Mouse (Mus musculus) cerebellum, adult 2 months (tissue): ENCODE data around the gene Lrrc59.

ENCODE experiments used
- CTCF ChIP-seq: fragments of 200-500 bp; IDR thresholded peaks from 2 replicates; pipeline ENCODE4 v1.5.1; 2011; ENCODE audit warnings: low read depth, mild to moderate bottlenecking, control low read depth, low read length, moderate library complexity, borderline replicate concordance; ENCODE audit not compliant: insufficient read depth
- POLR2A ChIP-seq: fragments of 200-500 bp; IDR thresholded peaks from 2 replicates; pipeline ENCODE4 v1.6.1; 2011; ENCODE audit warnings: low read length, control low read depth, borderline replicate concordance; ENCODE audit not compliant: insufficient read depth

GRCm38 (mm10) chr11:94682427-94682826 is 52.9 kb downstream of the Lrrc59 start:
- no peak for TF ChIP-seq CTCF
- no peak for TF ChIP-seq POLR2A
